Mouse (Mus musculus): ENCODE measurements at regions not wholly inside any gene's neighbourhood (a gene's known extent, or its start where the extent isn't known, plus 50 kb on each side); places are given as distances from the start of the nearest gene placed in this dataset.
A peak's percentile ranks its signal among the peaks of the same experiment; 100 is the strongest.

GRCm38 (mm10) chr16:84581166-84581565, 66.2 kb downstream of the A730009L09Rik start:
- DNase-seq: peak in 1 of 2 experiments; percentile 7

GRCm38 (mm10) chr16:84583323-84583722, 68.4 kb downstream of the A730009L09Rik start:
- DNase-seq: peak; percentile 11 to 37

GRCm38 (mm10) chr16:84583773-84584229, 68.9 kb downstream of the A730009L09Rik start:
- peak in 1 of 2 experiments; percentile 21 for DNase-seq

- DNase-seq: no peak
Measured at GRCm38 (mm10) chr16:84584724-84585399, 69.9 kb downstream of the A730009L09Rik start.

GRCm38 (mm10) chr16:84592978-84593377, 78.1 kb downstream of the A730009L09Rik start:
- no peak for DNase-seq

- no peak for DNase-seq
Measured at GRCm38 (mm10) chr16:84602969-84603368, 88.0 kb downstream of the A730009L09Rik start.

GRCm38 (mm10) chr16:84603465-84604205, 88.7 kb downstream of the A730009L09Rik start:
- no peak for DNase-seq

- no peak for DNase-seq
Measured at GRCm38 (mm10) chr16:84604272-84604975, 89.5 kb downstream of the A730009L09Rik start.

- no peak for DNase-seq
Measured at GRCm38 (mm10) chr16:84606010-84606803, 91.3 kb downstream of the A730009L09Rik start.

GRCm38 (mm10) chr16:84606804-84607095, 91.8 kb downstream of the A730009L09Rik start:
- no peak for DNase-seq

- DNase-seq: no peak
Measured at GRCm38 (mm10) chr16:84607503-84607902, 92.6 kb downstream of the A730009L09Rik start.

- DNase-seq: no peak
Measured at GRCm38 (mm10) chr16:84615683-84616082, 100.8 kb downstream of the A730009L09Rik start.

- no peak for DNase-seq
Measured at GRCm38 (mm10) chr16:84616132-84616531, 101.2 kb downstream of the A730009L09Rik start.

- DNase-seq: no peak
Measured at GRCm38 (mm10) chr16:84618379-84618778, 103.5 kb downstream of the A730009L09Rik start.

- no peak for DNase-seq
Measured at GRCm38 (mm10) chr16:84619876-84620275, 105.0 kb downstream of the A730009L09Rik start.

- no peak for DNase-seq
Measured at GRCm38 (mm10) chr16:84620861-84621260, 105.9 kb downstream of the A730009L09Rik start.

- DNase-seq: peak; percentile 7 to 35
Measured at GRCm38 (mm10) chr16:84621300-84622031, 106.5 kb downstream of the A730009L09Rik start.

GRCm38 (mm10) chr16:84623346-84624085, 108.6 kb downstream of the A730009L09Rik start:
- no peak for DNase-seq

- no peak for DNase-seq
Measured at GRCm38 (mm10) chr16:84624443-84625109, 109.7 kb downstream of the A730009L09Rik start.

- DNase-seq: no peak
Measured at GRCm38 (mm10) chr16:84625110-84625722, 110.3 kb downstream of the A730009L09Rik start.

Measured in spleen, adult 18-20 months (tissue).